Mouse (Mus musculus) forebrain, embryonic 16.5 days (tissue): ENCODE measurements around the gene Herpud2. TPM values are rescaled to one million over a fixed set of nuclear protein-coding genes. Genes with fewer than 3 reads are reported as not detected.

Source experiments
- ATAC-seq: fragments of 200-750 bp; cut with Nextera tagmentation; 2 replicates; pipeline ENCODE4 v1.8.0; 2017; ENCODE audit warnings: mild to moderate bottlenecking, moderate library complexity
- H3K27ac ChIP-seq: fragments of 300-500 bp; sonication (generic); 2 replicates; pipeline ENCODE4 v1.5.1; 2014; ENCODE audit warnings: low read length, control low read depth
- H3K27me3 ChIP-seq: fragments of 300-500 bp; sonication (generic); replicated peaks from 2 replicates; pipeline ENCODE4 v1.6.1; 2014; ENCODE audit warnings: low read length; ENCODE audit not compliant: control insufficient read depth, insufficient read depth
- H3K36me3 ChIP-seq: fragments of 300-500 bp; sonication (generic); 2 replicates; pipeline ENCODE4 v1.6.1; 2014; ENCODE audit not compliant: control insufficient read depth, insufficient read depth
- H3K4me1 ChIP-seq: fragments of 300-500 bp; sonication (generic); replicated peaks from 2 replicates; pipeline ENCODE4 v1.6.1; 2014; ENCODE audit warnings: low read length; ENCODE audit not compliant: control insufficient read depth, insufficient read depth
- H3K4me2 ChIP-seq: fragments of 300-500 bp; sonication (generic); 2 replicates; pipeline ENCODE4 v1.6.1; 2014; ENCODE audit warnings: mild to moderate bottlenecking, low read length, control low read depth
- H3K4me3 ChIP-seq: fragments of 300-500 bp; sonication (generic); replicated peaks from 2 replicates; pipeline ENCODE4 v1.5.1; 2014; ENCODE audit warnings: mild to moderate bottlenecking, low read length, control low read depth
- H3K9ac ChIP-seq: fragments of 300-500 bp; sonication (generic); replicated peaks from 2 replicates; pipeline ENCODE4 v1.6.1; 2014; ENCODE audit warnings: low read depth, low read length, control low read depth
- H3K9me3 ChIP-seq: fragments of 300-500 bp; sonication (generic); 2 replicates; pipeline ENCODE4 v1.6.1; 2016; ENCODE audit warnings: low read length; ENCODE audit not compliant: control insufficient read depth
- WGBS: fragments of 180-500 bp; shearing (Covaris S2); extraction: QIAGEN DNeasy Blood & Tissue Kit; methylation state at CpG from one replicate; pipeline ENCODE4 v1.1.7; 2014; 5-methylcytosine and 5-hydroxymethylcytosine counted together
- polyA plus RNA-seq: library from polyadenylated mRNA; unstranded; fragments of >200 nt; fragmentation: Nextera tagmentation; extraction: Ambion mirVana; gene quantifications from 2 replicates; pipeline ENCODE4 v1.2.1, GENCODE M21; 2015

Gene Herpud2
- polyA plus RNA-seq, 1 experiment from 2014 or later, result 35.7 TPM

DNA sequence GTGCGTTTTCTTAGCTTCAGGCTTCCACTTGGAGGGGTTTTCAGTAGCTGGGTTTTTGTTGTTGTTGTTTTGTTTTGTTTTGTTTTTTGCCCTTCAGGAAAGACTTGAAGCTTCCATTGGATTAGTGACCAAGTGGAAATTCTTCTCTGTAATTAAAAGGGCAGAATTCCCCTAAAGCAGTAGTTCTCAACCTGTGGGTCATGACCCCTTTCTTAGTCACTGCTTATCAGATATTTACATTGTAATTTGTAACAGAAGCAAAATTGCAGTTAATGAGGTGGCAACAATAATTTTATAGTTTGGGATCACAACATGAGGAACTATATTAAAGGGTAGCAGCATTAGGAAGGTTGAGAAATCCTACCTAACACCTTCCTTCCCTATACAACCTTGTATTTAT, 837 bp upstream of the Herpud2 start:
- peak overlapping the region; percentile 92 for H3K9ac ChIP-seq
- H3K4me1 ChIP-seq, result peaks cover 18% of the 10 kb centered on the region
- no peaks in the 10 kb centered on the region for H3K36me3 ChIP-seq
- no peaks in the 10 kb centered on the region for H3K9me3 ChIP-seq
- H3K4me3 ChIP-seq, result peak overlapping the region; percentile 81
- no peak for ATAC-seq
- peak overlapping the region; percentile 95 for H3K4me2 ChIP-seq
- peak overlapping the region; percentile 99 for H3K27ac ChIP-seq
- 6% methylated on average over 1 of the region's 1 CpGs for WGBS
- no peaks in the 10 kb centered on the region for H3K27me3 ChIP-seq

DNA sequence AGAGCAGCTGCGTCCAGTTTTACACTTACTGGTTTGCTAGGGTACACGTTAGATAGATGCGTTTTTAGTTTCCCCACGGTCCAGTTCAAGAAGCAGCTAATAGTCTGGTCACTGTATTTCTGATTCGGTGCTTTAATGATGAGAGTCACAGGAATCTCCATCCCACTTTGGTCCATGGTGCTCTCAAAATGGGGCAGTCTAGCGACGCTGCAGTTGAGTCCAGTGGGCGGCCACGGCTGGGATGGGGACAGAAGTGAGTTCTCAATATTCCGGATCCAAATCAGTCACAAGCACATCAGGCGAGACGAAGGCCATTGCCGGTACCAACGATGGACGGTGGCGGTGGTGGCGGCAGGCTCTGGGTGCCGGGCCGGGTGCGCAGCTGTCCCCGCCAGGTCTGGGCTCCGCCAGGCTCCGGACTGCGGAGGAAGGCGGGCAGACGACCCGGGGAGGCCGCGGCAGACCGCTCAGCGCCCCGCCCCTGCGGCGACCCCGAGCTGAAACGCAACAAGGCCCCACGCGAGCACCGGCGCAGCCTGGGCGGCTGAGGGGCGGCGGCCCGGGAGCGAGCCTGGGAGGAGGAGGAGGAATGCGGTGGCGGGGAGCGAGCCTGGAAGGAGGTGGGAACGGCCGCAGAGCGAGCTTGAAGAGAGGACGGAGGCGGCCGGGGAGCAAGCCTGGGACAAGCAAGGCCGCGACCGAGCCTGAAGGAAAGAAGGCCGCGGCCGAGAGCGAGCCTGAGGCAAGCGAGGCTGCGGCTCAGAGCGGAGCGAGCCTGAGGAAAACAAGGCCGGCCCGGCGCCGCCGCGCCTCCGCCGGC, 619 bp downstream of the Herpud2 start:
- Histone ChIP-seq H3K9me3 (no peaks in the 10 kb centered on the region), H3K9ac (peak overlapping the region; percentile 92), H3K27ac (peak overlapping the region; percentile 99), H3K4me3 (peak overlapping the region; percentile 81), H3K4me1 (peaks cover 23% of the 10 kb centered on the region), H3K36me3 (no peaks in the 10 kb centered on the region), H3K27me3 (no peaks in the 10 kb centered on the region), H3K4me2 (peak overlapping the region; percentile 95)
- WGBS, result under 1% methylated on average over 73 of the region's 73 CpGs
- ATAC-seq, result peak; percentile 65

DNA sequence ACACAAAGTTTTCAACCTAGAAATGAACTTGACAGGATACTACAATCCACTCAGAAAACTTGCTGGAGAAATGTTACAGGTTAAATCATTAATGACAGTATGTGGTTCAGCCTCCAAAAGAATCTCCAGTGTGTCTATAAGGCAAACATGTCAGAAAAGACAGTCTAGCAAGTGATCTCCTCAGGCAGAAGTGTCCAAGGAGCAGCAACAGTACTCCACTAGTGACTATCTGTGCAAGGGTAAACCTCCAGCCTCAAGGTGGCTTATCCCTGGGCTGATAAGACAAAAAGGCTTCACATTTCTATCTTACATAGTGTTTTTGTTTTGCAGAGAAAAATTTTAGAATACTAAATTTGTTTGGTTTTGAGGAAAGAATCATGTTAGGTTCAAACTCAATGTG, 2.9 kb downstream of the Herpud2 start:
- Histone ChIP-seq H3K4me3 (peak overlapping the region; percentile 23), H3K4me2 (peak overlapping the region; percentile 50), H3K9me3 (no peaks in the 10 kb centered on the region), H3K27ac (no peak overlapping the region), H3K27me3 (no peaks in the 10 kb centered on the region), H3K4me1 (peaks cover 23% of the 10 kb centered on the region), H3K9ac (no peak overlapping the region), H3K36me3 (no peaks in the 10 kb centered on the region)
- ATAC-seq, result no peak

DNA sequence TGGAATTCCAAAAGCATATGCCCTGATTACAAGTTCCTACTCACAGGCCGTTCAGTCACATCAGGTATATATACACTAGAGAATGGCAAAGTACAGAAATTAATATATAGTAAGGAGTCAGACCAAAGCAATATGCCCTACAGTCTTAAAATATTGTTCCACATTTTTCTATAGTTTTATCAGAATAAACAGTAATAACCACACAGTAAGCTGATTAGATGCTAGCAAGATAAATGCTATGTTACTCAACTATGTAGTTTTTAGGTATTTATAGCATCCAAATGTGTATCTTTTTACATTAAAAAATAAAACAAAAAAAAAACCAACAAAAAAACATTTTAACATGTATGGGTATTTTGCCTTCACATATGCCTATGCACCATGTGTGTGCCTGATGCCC, 5.7 kb downstream of the Herpud2 start:
- H3K9ac ChIP-seq, result no peak overlapping the region
- no peaks in the 10 kb centered on the region for H3K27me3 ChIP-seq
- no peak overlapping the region for H3K27ac ChIP-seq
- H3K9me3 ChIP-seq, result no peaks in the 10 kb centered on the region
- H3K4me2 ChIP-seq, result no peak overlapping the region
- H3K36me3 ChIP-seq, result no peaks in the 10 kb centered on the region
- H3K4me1 ChIP-seq, result peaks cover 20% of the 10 kb centered on the region
- no peak for ATAC-seq
- no peak overlapping the region for H3K4me3 ChIP-seq
- 83% methylated on average over 1 of the region's 1 CpGs for WGBS

DNA sequence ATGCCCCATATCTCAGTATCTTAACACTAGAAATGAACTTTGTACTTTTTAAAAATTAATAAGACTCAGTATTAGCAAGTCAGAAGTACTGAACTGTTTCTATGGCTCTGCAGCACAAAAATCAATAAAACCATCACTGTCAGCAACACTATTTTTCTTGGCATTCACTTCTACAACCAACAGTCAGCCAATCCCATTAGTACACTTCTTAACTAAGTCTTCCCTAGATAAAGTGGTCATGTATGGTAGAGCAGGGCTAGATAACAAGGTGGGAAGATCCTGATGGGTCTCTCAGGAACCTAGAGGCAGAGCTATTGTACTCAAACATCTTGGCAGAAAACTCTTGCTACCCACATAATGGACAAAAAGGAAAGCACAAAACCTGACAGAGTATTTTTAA, 7.7 kb downstream of the Herpud2 start:
- Histone ChIP-seq H3K4me3 (no peak overlapping the region), H3K4me1 (peaks cover 13% of the 10 kb centered on the region), H3K27me3 (no peaks in the 10 kb centered on the region), H3K27ac (no peak overlapping the region), H3K36me3 (no peaks in the 10 kb centered on the region), H3K9me3 (no peaks in the 10 kb centered on the region), H3K4me2 (no peak overlapping the region), H3K9ac (no peak overlapping the region)
- ATAC-seq, result no peak

DNA sequence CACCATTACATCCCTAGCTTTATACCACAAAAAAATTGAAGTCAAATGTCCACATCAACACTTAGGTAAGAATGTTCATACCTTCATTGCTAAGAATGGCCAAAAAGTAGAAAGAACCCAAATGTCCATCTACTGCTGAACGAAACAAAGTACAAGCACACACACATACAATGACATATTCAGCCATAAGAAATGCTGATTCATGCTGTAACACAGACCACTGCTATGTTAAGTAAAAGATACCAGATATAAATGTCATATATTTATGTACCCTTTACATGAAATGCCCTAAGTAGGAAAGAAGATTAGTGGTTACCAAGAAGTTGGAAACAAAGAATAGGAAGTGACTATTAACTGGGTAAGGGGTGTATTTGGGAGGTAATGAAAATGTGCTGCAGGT, 8.6 kb downstream of the Herpud2 start:
- WGBS, result 100% methylated on average over 1 of the region's 1 CpGs
- Histone ChIP-seq H3K4me1 (peaks cover 6% of the 10 kb centered on the region), H3K4me3 (no peak overlapping the region), H3K27me3 (no peaks in the 10 kb centered on the region), H3K9ac (no peak overlapping the region), H3K4me2 (no peak overlapping the region), H3K27ac (no peak overlapping the region), H3K9me3 (no peaks in the 10 kb centered on the region), H3K36me3 (no peaks in the 10 kb centered on the region)
- ATAC-seq, result no peak

DNA sequence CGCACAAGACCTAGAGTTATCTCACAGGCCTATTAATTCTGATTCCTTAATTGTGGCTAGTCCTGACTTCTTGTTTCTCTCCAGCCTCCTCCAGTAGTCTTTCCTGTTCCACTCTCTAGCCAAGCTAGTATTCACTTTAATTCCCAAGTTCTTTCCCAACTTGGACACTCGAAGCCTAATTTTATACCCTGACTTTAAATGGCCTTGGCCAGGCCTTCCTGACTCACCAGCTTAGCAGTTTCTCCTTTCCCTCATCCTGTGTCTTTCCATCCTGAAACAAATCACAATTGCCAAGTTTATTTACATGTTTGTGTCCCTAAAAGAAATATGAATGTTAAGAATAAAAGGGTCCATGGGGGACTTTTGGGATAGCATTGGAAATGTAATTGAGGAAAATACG, 9.6 kb downstream of the Herpud2 start:
- WGBS, result 92% methylated on average over 3 of the region's 3 CpGs

DNA sequence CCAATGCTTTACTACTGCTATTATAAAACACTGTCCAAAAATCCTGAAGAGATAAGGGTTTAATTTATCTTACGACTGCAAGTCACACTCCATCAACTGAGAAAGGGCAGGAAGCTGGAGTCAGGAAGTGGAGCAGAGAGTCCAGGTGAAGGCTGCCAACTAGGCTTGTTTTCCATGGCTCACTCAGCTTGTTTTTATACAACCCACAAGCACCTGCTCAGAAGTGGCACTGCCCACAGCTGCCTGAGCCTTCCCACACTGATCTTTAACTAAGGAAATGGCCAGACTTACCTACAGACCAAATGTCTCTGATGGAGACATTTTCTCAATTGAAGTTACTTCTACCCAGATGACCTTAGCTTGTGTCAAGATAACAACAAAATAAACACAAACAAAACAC, 11.3 kb downstream of the Herpud2 start:
- H3K36me3 ChIP-seq, result no peaks in the 10 kb centered on the region
- WGBS, result 88% methylated on average over 1 of the region's 1 CpGs
- H3K27ac ChIP-seq, result no peak overlapping the region
- no peaks in the 10 kb centered on the region for H3K27me3 ChIP-seq
- no peak overlapping the region for H3K4me3 ChIP-seq
- no peak overlapping the region for H3K9ac ChIP-seq
- no peak for ATAC-seq
- no peaks in the 10 kb centered on the region for H3K9me3 ChIP-seq
- H3K4me2 ChIP-seq, result no peak overlapping the region
- H3K4me1 ChIP-seq, result no peaks in the 10 kb centered on the region

More for the DNA sequence above, 9.6 kb downstream of the Herpud2 start:
- no peak for ATAC-seq
- peaks cover 3% of the 10 kb centered on the region; the same call in 1 of the 2 replicates for H3K4me1 ChIP-seq
- H3K9me3 ChIP-seq, result no peaks in the 10 kb centered on the region
- H3K27ac ChIP-seq, result no peak overlapping the region
- H3K36me3 ChIP-seq, result no peaks in the 10 kb centered on the region
- H3K9ac ChIP-seq, result no peak overlapping the region
- no peak overlapping the region for H3K4me2 ChIP-seq
- no peak overlapping the region for H3K4me3 ChIP-seq
- no peaks in the 10 kb centered on the region for H3K27me3 ChIP-seq

DNA sequence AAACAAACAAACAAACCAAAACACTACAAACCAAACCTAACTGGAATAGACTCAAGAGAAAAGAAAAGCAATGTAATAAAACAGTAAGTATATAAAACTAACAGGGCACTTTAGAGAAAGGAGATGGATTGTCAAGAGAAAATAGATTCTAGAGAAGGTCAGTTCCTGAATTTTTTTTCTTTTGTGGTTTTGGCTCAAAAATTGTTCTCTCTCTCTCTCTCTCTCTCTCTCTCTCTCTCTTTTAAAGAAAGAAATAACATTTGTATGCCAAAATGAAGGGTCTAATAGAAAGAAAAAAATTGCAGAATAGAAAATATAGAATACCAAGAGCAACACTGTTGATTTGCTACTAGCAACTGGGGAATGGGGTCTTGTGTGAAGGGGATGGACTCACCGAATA, 12.7 kb downstream of the Herpud2 start:
- Histone ChIP-seq H3K27ac (no peak overlapping the region), H3K4me2 (no peak overlapping the region), H3K4me3 (no peak overlapping the region), H3K9me3 (no peaks in the 10 kb centered on the region), H3K4me1 (no peaks in the 10 kb centered on the region), H3K27me3 (no peaks in the 10 kb centered on the region), H3K9ac (no peak overlapping the region), H3K36me3 (no peaks in the 10 kb centered on the region)
- 100% methylated on average over 1 of the region's 1 CpGs for WGBS
- ATAC-seq, result no peak

DNA sequence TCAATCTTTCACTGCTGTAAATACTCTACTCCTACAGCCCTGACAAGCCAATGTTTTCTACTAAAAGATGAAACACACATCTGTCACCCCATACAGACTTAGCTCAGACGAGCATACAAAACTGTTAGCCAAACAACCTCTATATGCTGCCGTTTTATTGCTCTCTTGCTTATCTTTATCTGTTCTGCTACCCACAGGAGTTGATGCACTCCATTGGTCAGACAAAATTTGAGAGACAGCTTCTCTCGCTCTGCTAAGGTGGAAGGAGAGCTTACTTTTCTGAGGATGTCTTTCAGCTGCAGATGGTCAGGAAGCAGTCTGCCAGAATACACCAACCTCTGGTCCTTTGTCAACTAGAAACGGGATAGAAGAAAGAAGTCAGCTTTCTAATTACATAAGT, 18.7 kb downstream of the Herpud2 start:
- Histone ChIP-seq H3K27ac (no peak overlapping the region), H3K9me3 (no peaks in the 10 kb centered on the region), H3K4me1 (no peaks in the 10 kb centered on the region), H3K4me3 (no peak overlapping the region), H3K27me3 (no peaks in the 10 kb centered on the region), H3K4me2 (no peak overlapping the region), H3K9ac (no peak overlapping the region), H3K36me3 (0 out of 2 replicates have a peak, but pooled peaks cover 3% of the 10 kb centered on the region)
- WGBS, result 76% methylated on average over 4 of the region's 4 CpGs
- ATAC-seq, result no peak
